Mouse (Mus musculus) G1E (cell line): ENCODE measurements around the gene Mrpl9.

Experiments
- CTCF ChIP-seq: IDR thresholded peaks from 2 replicates; pipeline ENCODE4 v1.5.1; 2012; ENCODE audit warnings: low read depth, low read length, inconsistent platforms, mixed read lengths
- POLR2AphosphoS5 ChIP-seq: IDR thresholded peaks from 2 replicates; pipeline ENCODE4 v1.6.1; 2012; ENCODE audit warnings: low read depth, low read length, inconsistent platforms; ENCODE audit not compliant: insufficient replicate concordance

DNA sequence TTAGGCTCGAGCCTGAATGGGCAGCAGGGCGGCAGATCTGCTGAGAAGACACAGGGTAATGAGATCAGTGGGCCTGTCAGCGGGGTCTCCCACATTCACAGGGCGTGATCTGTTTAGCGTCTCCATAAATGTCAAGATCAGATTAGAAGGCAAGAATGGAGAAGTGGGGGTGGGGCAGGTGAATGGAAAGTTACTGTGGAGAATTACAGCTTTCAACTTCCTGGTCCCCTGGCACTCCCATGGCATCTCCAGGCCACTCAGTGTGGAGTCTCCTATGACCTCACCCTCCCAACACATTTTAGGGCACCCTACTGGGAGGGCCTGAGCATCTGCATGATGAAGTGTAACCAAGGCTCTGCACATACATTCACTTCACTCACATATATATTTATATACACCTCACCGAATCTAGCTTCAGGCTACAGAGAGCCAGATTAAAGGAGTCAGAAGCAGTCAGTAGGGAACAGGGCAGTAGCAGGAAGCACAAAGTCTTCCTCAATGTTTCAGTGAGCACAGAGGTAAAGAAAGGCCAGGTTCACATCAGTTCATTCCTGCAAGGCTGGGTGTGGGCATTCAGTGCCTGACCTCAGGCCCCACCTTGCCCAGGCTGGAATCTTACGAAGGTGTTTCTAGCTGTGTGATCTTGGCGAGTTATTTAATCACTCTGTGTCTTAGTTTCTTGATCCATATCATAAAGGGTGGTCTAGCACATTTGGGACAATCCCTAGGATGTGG lies 33.4 kb downstream of the Mrpl9 start:
- no peak for TF ChIP-seq CTCF
- no peak for TF ChIP-seq POLR2AphosphoS5
